Mouse (Mus musculus) olfactory bulb, adult 2 months (tissue): ENCODE data around the gene Gm21974.

Experiments used
- CTCF ChIP-seq: fragments of 200-500 bp; IDR thresholded peaks from 2 replicates; pipeline ENCODE4 v1.5.1; 2012; ENCODE audit warnings: low read depth, mild to moderate bottlenecking, low read length, moderate library complexity; ENCODE audit not compliant: insufficient read depth
- POLR2A ChIP-seq: fragments of 200-500 bp; IDR thresholded peaks from 2 replicates; pipeline ENCODE4 v1.6.1; 2012; ENCODE audit warnings: mild to moderate bottlenecking, low read depth, low read length, moderate library complexity; ENCODE audit not compliant: insufficient read depth

DNA sequence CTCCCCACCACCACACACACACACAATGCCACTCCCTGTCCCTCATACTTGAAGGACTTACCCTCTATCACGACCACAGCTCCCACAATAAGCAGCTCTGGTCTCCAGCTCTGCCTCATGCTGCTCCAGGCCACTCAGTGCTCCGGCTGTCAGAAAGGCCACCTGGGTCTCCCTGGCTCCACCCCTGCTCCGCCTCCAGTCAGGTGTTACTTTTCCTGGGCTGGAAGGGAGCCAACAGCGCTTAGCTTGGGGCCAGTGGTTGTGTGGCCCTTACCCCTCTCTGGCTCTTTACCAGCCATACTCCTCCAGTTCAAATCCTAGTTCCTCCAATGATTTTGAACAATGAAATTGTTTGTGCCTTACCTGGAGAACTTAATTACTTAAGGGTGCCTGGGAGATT is 4.5 kb downstream of the Gm21974 start, which contains the start of gene Prss53:
- TF ChIP-seq POLR2A: no peak
- TF ChIP-seq CTCF: no peak
